Mouse (Mus musculus) lung, postnatal 0 days (tissue): ENCODE data around the gene Dido1.

Source experiments
- CTCF ChIP-seq: IDR thresholded peaks from 2 replicates; pipeline ENCODE4 v1.5.1; 2016; ENCODE audit warnings: antibody characterized with exemption, mild to moderate bottlenecking
- EP300 ChIP-seq: IDR thresholded peaks from 2 replicates; pipeline ENCODE4 v1.6.1; 2016; ENCODE audit warnings: antibody characterized with exemption, mild to moderate bottlenecking, control low read depth

GRCm38 (mm10) chr2:180657394-180658013 lies 52.3 kb downstream of the Dido1 start:
- peak; percentile 90 for TF ChIP-seq CTCF
- TF ChIP-seq EP300: no peak
